Mouse (Mus musculus) forebrain, embryonic 13.5 days (tissue): Measurements from ENCODE around the gene Zbed6. TPM values are rescaled to one million over a fixed set of nuclear protein-coding genes. Genes with fewer than 3 reads are reported as not detected.
"Not testable (repeated sequence)": the region's sequence is repeated elsewhere in the genome, so short reads cannot be mapped to it uniquely, and the experiment has no call there.

Experiments
- ATAC-seq: fragments of 200-750 bp; cut with Nextera tagmentation; 2 replicates; pipeline ENCODE4 v1.8.0; 2017
- H3K27ac ChIP-seq: fragments of 300-500 bp; sonication (generic); 2 replicates; pipeline ENCODE4 v1.5.1; 2015; ENCODE audit warnings: inconsistent platforms, mild to moderate bottlenecking, moderate library complexity
- H3K27me3 ChIP-seq: fragments of 300-500 bp; sonication (generic); 2 replicates; pipeline ENCODE4 v1.6.1; 2015; ENCODE audit warnings: mild to moderate bottlenecking, inconsistent platforms
- H3K36me3 ChIP-seq: fragments of 300-500 bp; sonication (generic); 2 replicates; pipeline ENCODE4 v1.6.1; 2015; ENCODE audit warnings: mild to moderate bottlenecking, inconsistent platforms; ENCODE audit not compliant: poor library complexity, severe bottlenecking
- H3K4me1 ChIP-seq: fragments of 300-500 bp; sonication (generic); 2 replicates; pipeline ENCODE4 v1.6.1; 2015; ENCODE audit warnings: inconsistent platforms
- H3K4me2 ChIP-seq: fragments of 300-500 bp; sonication (generic); 2 replicates; pipeline ENCODE4 v1.6.1; 2015; ENCODE audit warnings: inconsistent platforms, mild to moderate bottlenecking, moderate library complexity
- H3K4me3 ChIP-seq: fragments of 300-500 bp; sonication (generic); 2 replicates; pipeline ENCODE4 v1.5.1; 2015; ENCODE audit warnings: mild to moderate bottlenecking, inconsistent platforms
- H3K9ac ChIP-seq: fragments of 300-500 bp; sonication (generic); 2 replicates; pipeline ENCODE4 v1.6.1; 2015; ENCODE audit warnings: mild to moderate bottlenecking, inconsistent platforms
- H3K9me3 ChIP-seq: fragments of 300-500 bp; sonication (generic); replicated peaks from 2 replicates; pipeline ENCODE4 v1.6.1; 2016; ENCODE audit warnings: inconsistent platforms
- WGBS: fragments of 180-500 bp; shearing (Covaris S2); methylation state at CpG from one replicate; pipeline ENCODE4 v1.1.7; 2015; 5-methylcytosine and 5-hydroxymethylcytosine counted together
- polyA plus RNA-seq: library from polyadenylated mRNA; unstranded; fragments of >200 nt; fragmentation: Nextera tagmentation; extraction: Ambion mirVana; gene quantifications from 2 replicates; pipeline ENCODE4 v1.2.1, GENCODE M21; 2015

Gene Zbed6
- not detected in 2 replicates for polyA plus RNA-seq

- no peaks in the 10 kb centered on the region for H3K27me3 ChIP-seq
- H3K27ac ChIP-seq = peak within 1 kb of the TSS; percentile 89
- no peaks in the 10 kb centered on the region for H3K9me3 ChIP-seq
- H3K36me3 ChIP-seq = peaks cover 30% of the 10 kb centered on the region
- peaks cover 46% of the 10 kb centered on the region for H3K4me1 ChIP-seq
- peak within 1 kb of the TSS; percentile 92 for H3K4me2 ChIP-seq
- H3K4me3 ChIP-seq = peak within 1 kb of the TSS; percentile 62
- 1% methylated on average over 37 of the region's 41 CpGs for WGBS
- H3K9ac ChIP-seq = peak within 1 kb of the TSS; percentile 86
- peak; percentile 86 for ATAC-seq
Measured at GRCm38 (mm10) chr1:133660466-133661202, at the start of gene Zbed6. Gene Zbed6 (minus strand): TSS chr1:133660885.

- ATAC-seq = no peak
- H3K4me3 ChIP-seq = no peak overlapping the region
- no peak overlapping the region for H3K4me2 ChIP-seq
- H3K4me1 ChIP-seq = peaks cover 11% of the 10 kb centered on the region
- H3K27ac ChIP-seq = no peak overlapping the region
- peaks cover 4% of the 10 kb centered on the region for H3K36me3 ChIP-seq
- no peaks in the 10 kb centered on the region for H3K27me3 ChIP-seq
- H3K9me3 ChIP-seq = no peaks in the 10 kb centered on the region
- WGBS = 83% methylated on average over 3 of the region's 3 CpGs
- H3K9ac ChIP-seq = no peak overlapping the region
Measured at GRCm38 (mm10) chr1:133709292-133709691, 48.6 kb upstream of the Zbed6 start.

GRCm38 (mm10) chr1:133701824-133702223 lies 41.1 kb upstream of the Zbed6 start:
- not testable (repeated sequence) for H3K27me3 ChIP-seq, H3K4me1 ChIP-seq, ATAC-seq, H3K4me3 ChIP-seq, H3K36me3 ChIP-seq, H3K9ac ChIP-seq, H3K9me3 ChIP-seq, H3K27ac ChIP-seq, H3K4me2 ChIP-seq
- whole genome bisulfite sequencing = 35% methylated on average over 1 of the region's 2 CpGs

- ATAC-seq = no peak
- no peak overlapping the region for H3K4me3 ChIP-seq
- H3K9ac ChIP-seq = no peak overlapping the region
- H3K9me3 ChIP-seq = no peaks in the 10 kb centered on the region
- H3K4me2 ChIP-seq = no peak overlapping the region
- peaks cover 26% of the 10 kb centered on the region for H3K4me1 ChIP-seq
- H3K27me3 ChIP-seq = no peaks in the 10 kb centered on the region
- no peak overlapping the region for H3K27ac ChIP-seq
- H3K36me3 ChIP-seq = no peaks in the 10 kb centered on the region
- 93% methylated on average over 12 of the region's 12 CpGs for WGBS
Measured at GRCm38 (mm10) chr1:133697935-133698620, 37.4 kb upstream of the Zbed6 start.

GRCm38 (mm10) chr1:133695901-133696300 lies 35.2 kb upstream of the Zbed6 start:
- 21% methylated on average over 7 of the region's 7 CpGs for WGBS
- Histone ChIP-seq H3K4me1 (peaks cover 26% of the 10 kb centered on the region), H3K9ac (no peak overlapping the region), H3K36me3 (no peaks in the 10 kb centered on the region), H3K27ac (peak overlapping the region; percentile 65; the same call in 1 of the 2 replicates), H3K4me2 (0 out of 2 replicates have a peak overlapping the region, but pooled peaks have one; percentile 2), H3K27me3 (no peaks in the 10 kb centered on the region), H3K9me3 (no peaks in the 10 kb centered on the region), H3K4me3 (no peak overlapping the region)
- ATAC-seq = peak; percentile 38; the same call in 1 of the 2 replicates

GRCm38 (mm10) chr1:133694876-133695275 lies 34.2 kb upstream of the Zbed6 start:
- H3K27ac ChIP-seq = no peak overlapping the region
- no peaks in the 10 kb centered on the region for H3K36me3 ChIP-seq
- ATAC-seq = no peak
- no peaks in the 10 kb centered on the region for H3K27me3 ChIP-seq
- no peaks in the 10 kb centered on the region for H3K9me3 ChIP-seq
- H3K4me2 ChIP-seq = no peak overlapping the region
- H3K4me3 ChIP-seq = no peak overlapping the region
- 94% methylated on average over 1 of the region's 1 CpGs for WGBS
- no peak overlapping the region for H3K9ac ChIP-seq
- H3K4me1 ChIP-seq = peaks cover 26% of the 10 kb centered on the region

- no peak overlapping the region for H3K27ac ChIP-seq
- no peak overlapping the region for H3K9ac ChIP-seq
- no peaks in the 10 kb centered on the region for H3K9me3 ChIP-seq
- H3K4me1 ChIP-seq = peaks cover 26% of the 10 kb centered on the region
- H3K27me3 ChIP-seq = no peaks in the 10 kb centered on the region
- 8% methylated on average over 1 of the region's 1 CpGs for WGBS
- H3K4me2 ChIP-seq = no peak overlapping the region
- H3K36me3 ChIP-seq = no peaks in the 10 kb centered on the region
- no peak overlapping the region for H3K4me3 ChIP-seq
- no peak for ATAC-seq
Measured at GRCm38 (mm10) chr1:133694301-133694700, 33.6 kb upstream of the Zbed6 start.

GRCm38 (mm10) chr1:133693536-133694114 lies 32.9 kb upstream of the Zbed6 start:
- WGBS = 67% methylated on average over 11 of the region's 11 CpGs
- Histone ChIP-seq H3K9ac (no peak overlapping the region), H3K27ac (no peak overlapping the region), H3K36me3 (no peaks in the 10 kb centered on the region), H3K4me2 (no peak overlapping the region), H3K27me3 (no peaks in the 10 kb centered on the region), H3K4me3 (no peak overlapping the region), H3K9me3 (no peaks in the 10 kb centered on the region), H3K4me1 (peaks cover 26% of the 10 kb centered on the region)
- no peak for ATAC-seq

- 40% methylated on average over 4 of the region's 4 CpGs for WGBS
- no peaks in the 10 kb centered on the region for H3K36me3 ChIP-seq
- no peaks in the 10 kb centered on the region for H3K9me3 ChIP-seq
- no peak overlapping the region for H3K4me3 ChIP-seq
- no peak overlapping the region for H3K4me2 ChIP-seq
- ATAC-seq = no peak
- peaks cover 26% of the 10 kb centered on the region for H3K4me1 ChIP-seq
- H3K27ac ChIP-seq = no peak overlapping the region
- no peaks in the 10 kb centered on the region for H3K27me3 ChIP-seq
- H3K9ac ChIP-seq = no peak overlapping the region
Measured at GRCm38 (mm10) chr1:133692195-133692594, 31.5 kb upstream of the Zbed6 start.

GRCm38 (mm10) chr1:133691046-133691445 lies 30.4 kb upstream of the Zbed6 start:
- Histone ChIP-seq H3K4me2 (no peak overlapping the region), H3K4me1 (peaks cover 17% of the 10 kb centered on the region), H3K27me3 (no peaks in the 10 kb centered on the region), H3K4me3 (no peak overlapping the region), H3K27ac (no peak overlapping the region), H3K36me3 (no peaks in the 10 kb centered on the region), H3K9me3 (no peaks in the 10 kb centered on the region), H3K9ac (no peak overlapping the region)
- 97% methylated on average over 6 of the region's 6 CpGs for WGBS
- ATAC-seq = no peak

GRCm38 (mm10) chr1:133689897-133690296 lies 29.2 kb upstream of the Zbed6 start, which contains the start of gene Lax1:
Gene Lax1 (minus strand): TSS chr1:133690108.
- WGBS = 64% methylated on average over 6 of the region's 6 CpGs

GRCm38 (mm10) chr1:133688301-133688700 lies 27.6 kb upstream of the Zbed6 start:
- Histone ChIP-seq H3K36me3 (no peaks in the 10 kb centered on the region), H3K27me3 (no peaks in the 10 kb centered on the region), H3K4me1 (no peaks in the 10 kb centered on the region), H3K9me3 (no peaks in the 10 kb centered on the region), H3K27ac (no peak overlapping the region), H3K9ac (no peak overlapping the region), H3K4me2 (no peak overlapping the region), H3K4me3 (no peak overlapping the region)
- no peak for ATAC-seq
- 82% methylated on average over 7 of the region's 7 CpGs for WGBS

More at GRCm38 (mm10) chr1:133689897-133690296, 29.2 kb upstream of the Zbed6 start, which contains the start of gene Lax1:
- Histone ChIP-seq H3K4me1 (peaks cover 7% of the 10 kb centered on the region; the same call in 1 of the 2 replicates), H3K4me2 (no peak within 1 kb of the TSS), H3K36me3 (no peaks in the 10 kb centered on the region), H3K4me3 (no peak within 1 kb of the TSS), H3K27me3 (no peaks in the 10 kb centered on the region), H3K27ac (no peak within 1 kb of the TSS), H3K9ac (no peak within 1 kb of the TSS), H3K9me3 (no peaks in the 10 kb centered on the region)
- no peak for ATAC-seq
